Mouse (Mus musculus) midbrain, embryonic 15.5 days (tissue): ENCODE data around the gene Cbx5. TPM values are rescaled to one million over a fixed set of nuclear protein-coding genes. Genes with fewer than 3 reads are reported as not detected.

ENCODE experiments used
- ATAC-seq: fragments of 200-750 bp; cut with Nextera tagmentation; replicated peaks from 2 replicates; pipeline ENCODE4 v1.8.0; 2017; ENCODE audit warnings: moderate TSS enrichment
- H3K27ac ChIP-seq: fragments of 300-500 bp; sonication (generic); 2 replicates; pipeline ENCODE4 v1.5.1; 2015; ENCODE audit warnings: mild to moderate bottlenecking, inconsistent platforms
- H3K27me3 ChIP-seq: fragments of 300-500 bp; sonication (generic); replicated peaks from 2 replicates; pipeline ENCODE4 v1.6.1; 2015; ENCODE audit warnings: inconsistent platforms
- H3K36me3 ChIP-seq: fragments of 300-500 bp; sonication (generic); replicated peaks from 2 replicates; pipeline ENCODE4 v1.6.1; 2015; ENCODE audit warnings: inconsistent platforms
- H3K4me1 ChIP-seq: fragments of 300-500 bp; sonication (generic); 2 replicates; pipeline ENCODE4 v1.6.1; 2015; ENCODE audit warnings: inconsistent platforms
- H3K4me2 ChIP-seq: fragments of 300-500 bp; sonication (generic); 2 replicates; pipeline ENCODE4 v1.6.1; 2015; ENCODE audit warnings: inconsistent platforms, mild to moderate bottlenecking, moderate library complexity
- H3K4me3 ChIP-seq: fragments of 300-500 bp; sonication (generic); 2 replicates; pipeline ENCODE4 v1.5.1; 2015; ENCODE audit warnings: mild to moderate bottlenecking, inconsistent platforms
- H3K9ac ChIP-seq: fragments of 300-500 bp; sonication (generic); 2 replicates; pipeline ENCODE4 v1.6.1; 2015; ENCODE audit warnings: mild to moderate bottlenecking, inconsistent platforms
- H3K9me3 ChIP-seq: fragments of 300-500 bp; sonication (generic); 2 replicates; pipeline ENCODE4 v1.6.1; 2016; ENCODE audit warnings: inconsistent platforms
- WGBS: fragments of 180-500 bp; shearing (Covaris S2); methylation state at CpG from one replicate; pipeline ENCODE4 v1.1.7; 2015; ENCODE audit warnings: mixed read lengths; 5-methylcytosine and 5-hydroxymethylcytosine counted together
- polyA plus RNA-seq: library from polyadenylated mRNA; unstranded; fragments of >200 nt; fragmentation: Nextera tagmentation; extraction: Ambion mirVana; gene quantifications from 2 replicates; pipeline ENCODE4 v1.2.1, GENCODE M21; 2015

The Cbx5 gene
- polyA plus RNA-seq, 1 experiment from 2014 or later = 153 TPM

DNA sequence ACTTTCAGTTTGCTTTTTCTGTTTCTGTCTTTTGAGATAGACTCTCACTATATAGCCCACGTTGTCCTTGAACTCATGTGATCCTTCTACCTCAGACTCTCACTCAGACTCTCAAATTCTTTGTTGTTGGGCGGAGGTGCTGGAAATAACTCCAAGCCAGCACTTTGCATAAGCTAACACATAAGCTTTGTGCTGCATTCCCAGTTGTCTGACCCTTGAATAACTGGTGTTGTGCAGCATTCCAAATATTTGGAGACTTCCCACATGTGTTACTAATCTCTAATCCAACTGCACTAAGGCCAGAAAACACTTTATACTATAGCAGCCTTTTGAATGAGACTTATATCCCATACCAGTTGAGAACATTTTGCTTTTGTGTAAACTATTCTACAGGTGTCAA is 10.7 kb downstream of the Cbx5 start:
- ATAC-seq = no peak
- no peak overlapping the region for H3K27ac ChIP-seq
- no peaks in the 10 kb centered on the region for H3K27me3 ChIP-seq
- H3K36me3 ChIP-seq = no peaks in the 10 kb centered on the region
- no peak overlapping the region for H3K9ac ChIP-seq
- no peak overlapping the region for H3K4me3 ChIP-seq
- no peaks in the 10 kb centered on the region for H3K4me1 ChIP-seq
- no peak overlapping the region for H3K4me2 ChIP-seq
- H3K9me3 ChIP-seq = no peaks in the 10 kb centered on the region
- WGBS = 66% methylated on average over 2 of the region's 2 CpGs

DNA sequence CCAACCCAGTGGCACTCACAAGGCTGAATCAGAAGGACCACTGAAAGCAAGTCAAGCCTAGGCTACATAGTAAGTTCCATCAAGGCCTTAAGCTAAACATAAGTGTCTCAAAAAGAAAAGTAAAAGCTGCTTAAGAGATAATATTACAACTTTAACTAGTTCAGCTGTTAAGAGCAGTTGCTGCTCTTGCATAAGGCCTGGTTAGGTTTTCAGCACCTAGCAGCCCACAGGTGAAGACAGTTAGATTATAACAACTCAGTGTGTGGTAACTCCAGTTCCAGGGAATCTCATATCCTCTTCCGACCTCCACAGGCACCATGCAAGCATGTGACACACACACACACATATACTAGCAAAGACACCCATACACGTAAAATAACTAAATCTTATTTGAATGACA is 12.0 kb downstream of the Cbx5 start:
- Histone ChIP-seq H3K36me3 (no peaks in the 10 kb centered on the region), H3K4me2 (no peak overlapping the region), H3K4me3 (no peak overlapping the region), H3K27ac (no peak overlapping the region), H3K9ac (no peak overlapping the region), H3K4me1 (no peaks in the 10 kb centered on the region), H3K27me3 (no peaks in the 10 kb centered on the region), H3K9me3 (no peaks in the 10 kb centered on the region)
- no peak for ATAC-seq
- WGBS = 93% methylated on average over 2 of the region's 2 CpGs

DNA sequence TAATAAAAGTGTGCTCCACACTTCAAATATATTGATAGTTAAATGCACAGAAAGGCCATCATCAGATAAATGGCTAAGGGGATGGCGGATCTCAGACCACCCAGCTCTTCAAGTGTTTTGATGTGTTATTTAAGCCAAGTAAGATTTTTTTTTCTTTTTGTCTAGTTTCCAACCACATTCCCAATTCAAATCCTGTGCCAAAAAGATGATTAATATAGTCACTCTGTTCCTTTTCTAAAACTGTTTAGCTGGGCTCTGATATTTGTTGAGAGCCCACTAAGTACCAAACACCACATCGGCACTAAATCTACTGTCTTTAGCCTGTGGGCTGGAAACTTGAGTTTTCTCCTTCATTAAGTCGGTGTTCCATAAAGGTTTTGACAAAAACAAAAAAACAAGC is 12.6 kb downstream of the Cbx5 start:
- no peak overlapping the region for H3K4me3 ChIP-seq
- H3K9ac ChIP-seq = no peak overlapping the region
- 79% methylated on average over 3 of the region's 3 CpGs for WGBS
- no peak for ATAC-seq
- no peak overlapping the region for H3K27ac ChIP-seq
- no peaks in the 10 kb centered on the region for H3K36me3 ChIP-seq
- no peak overlapping the region for H3K4me2 ChIP-seq
- H3K27me3 ChIP-seq = no peaks in the 10 kb centered on the region
- no peaks in the 10 kb centered on the region for H3K9me3 ChIP-seq
- H3K4me1 ChIP-seq = no peaks in the 10 kb centered on the region

GRCm38 (mm10) chr15:103224161-103224560 is 15.5 kb downstream of the Cbx5 start:
- no peak for ATAC-seq
- Histone ChIP-seq H3K27ac (no peak overlapping the region), H3K4me3 (no peak overlapping the region), H3K36me3 (no peaks in the 10 kb centered on the region), H3K9me3 (no peaks in the 10 kb centered on the region), H3K9ac (no peak overlapping the region), H3K27me3 (no peaks in the 10 kb centered on the region), H3K4me2 (no peak overlapping the region), H3K4me1 (peaks cover 6% of the 10 kb centered on the region)
- WGBS = 91% methylated on average over 2 of the region's 2 CpGs

DNA sequence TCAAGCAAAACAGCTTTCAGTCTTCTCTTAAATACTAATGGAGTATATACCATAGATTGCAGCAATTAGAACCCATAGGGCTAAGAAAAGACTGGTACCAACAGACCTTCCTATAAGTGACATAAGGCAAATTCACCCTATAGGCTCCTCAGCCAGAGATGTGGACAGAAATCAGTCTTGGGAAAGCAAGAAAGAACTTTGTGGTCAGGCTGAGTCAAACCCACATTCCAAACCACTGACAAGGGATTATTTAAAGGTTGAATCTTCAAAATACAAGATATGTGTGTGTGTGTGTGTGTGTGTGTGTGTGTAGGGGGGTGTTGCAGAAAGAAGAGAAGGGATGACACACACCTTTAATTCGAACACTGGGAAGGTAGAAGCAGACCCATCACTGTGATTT is 18.2 kb downstream of the Cbx5 start:
- Histone ChIP-seq H3K4me3 (no peak overlapping the region), H3K27ac (no peak overlapping the region), H3K36me3 (no peaks in the 10 kb centered on the region), H3K9me3 (no peaks in the 10 kb centered on the region), H3K4me1 (peaks cover 11% of the 10 kb centered on the region), H3K27me3 (no peaks in the 10 kb centered on the region), H3K9ac (no peak overlapping the region), H3K4me2 (no peak overlapping the region)
- WGBS = 100% methylated on average over 1 of the region's 1 CpGs
- no peak for ATAC-seq

DNA sequence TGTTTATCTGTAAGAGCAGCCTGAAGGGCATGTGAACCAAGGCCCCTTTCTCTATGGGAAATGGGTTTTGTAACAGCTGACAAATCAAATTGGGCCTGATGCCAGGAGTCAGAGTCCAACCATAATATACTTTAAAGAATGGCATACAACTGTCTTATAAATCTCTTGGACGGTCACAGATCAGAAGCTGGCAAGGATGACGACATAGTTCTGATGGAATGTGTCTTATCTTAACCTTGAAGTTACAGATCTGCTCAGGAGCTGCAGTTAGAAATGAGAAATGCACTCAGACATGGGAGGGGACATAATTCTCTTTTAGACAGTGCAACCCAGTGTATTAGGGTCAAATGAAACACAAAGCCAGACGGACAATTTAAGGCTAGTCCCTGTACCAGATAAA is 18.8 kb downstream of the Cbx5 start:
- Histone ChIP-seq H3K4me2 (no peak overlapping the region), H3K9me3 (no peaks in the 10 kb centered on the region), H3K27ac (no peak overlapping the region; the same call in 1 of the 2 replicates), H3K4me3 (no peak overlapping the region), H3K4me1 (peaks cover 16% of the 10 kb centered on the region), H3K36me3 (no peaks in the 10 kb centered on the region), H3K27me3 (no peaks in the 10 kb centered on the region), H3K9ac (no peak overlapping the region)
- no peak for ATAC-seq
- 38% methylated on average over 3 of the region's 3 CpGs for WGBS

- ATAC-seq = no peak
- H3K4me2 ChIP-seq = peak overlapping the region; percentile 48
- H3K9me3 ChIP-seq = no peaks in the 10 kb centered on the region
- H3K36me3 ChIP-seq = no peaks in the 10 kb centered on the region; the same call in 1 of the 2 replicates
- peaks cover 48% of the 10 kb centered on the region for H3K4me1 ChIP-seq
- no peaks in the 10 kb centered on the region for H3K27me3 ChIP-seq
- no peak overlapping the region for H3K9ac ChIP-seq
- 19% methylated on average over 2 of the region's 2 CpGs for WGBS
- H3K4me3 ChIP-seq = no peak overlapping the region
- peak overlapping the region; percentile 85 for H3K27ac ChIP-seq
Observed at GRCm38 (mm10) chr15:103216052-103216451, 23.6 kb downstream of the Cbx5 start.

DNA sequence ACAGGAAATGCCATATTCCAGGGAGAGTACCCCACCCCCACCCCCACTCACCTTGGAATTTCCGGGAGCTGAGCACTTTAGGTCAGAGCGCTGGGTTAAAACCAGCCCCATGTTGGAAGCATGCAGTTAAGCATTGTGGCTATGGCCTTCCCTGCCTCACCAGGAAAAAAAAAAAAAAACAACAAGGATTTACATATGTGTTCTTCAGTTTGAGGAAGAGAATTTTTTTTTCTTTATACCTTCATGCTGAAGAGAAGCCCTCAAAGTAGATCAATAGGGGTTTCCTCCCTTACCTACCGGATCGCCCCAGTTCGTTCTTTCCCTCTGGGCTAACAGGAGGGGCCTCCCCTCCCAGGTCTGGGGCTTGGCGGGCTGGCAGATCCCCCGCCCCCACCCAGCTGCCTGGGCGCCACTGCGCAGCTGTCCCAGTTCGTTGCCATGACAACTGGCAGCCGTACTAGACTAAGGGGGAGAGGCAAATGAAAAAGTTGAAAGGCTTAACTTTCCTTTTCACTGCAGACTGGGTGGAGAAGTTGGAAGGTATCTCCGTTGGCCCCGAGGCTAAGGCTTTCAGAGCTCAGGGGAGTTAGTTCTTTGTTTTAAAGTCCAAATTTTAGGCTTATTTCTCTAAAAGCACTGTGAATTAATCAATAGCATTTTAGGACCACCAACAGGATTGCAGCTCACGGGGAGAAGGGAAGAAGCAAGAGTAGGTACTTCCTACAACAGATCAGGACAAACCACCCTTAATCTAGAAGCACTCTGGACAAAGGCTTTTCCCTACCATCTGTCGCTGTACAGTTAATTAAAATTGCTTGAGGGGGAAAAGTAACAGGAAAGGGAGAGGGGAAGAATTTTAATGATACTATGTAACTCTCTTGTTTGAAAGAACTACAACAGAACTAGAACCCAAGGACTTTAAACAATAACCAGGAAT is 24.4 kb downstream of the Cbx5 start:
- H3K4me3 ChIP-seq = peak overlapping the region; percentile 40
- H3K27ac ChIP-seq = peak overlapping the region; percentile 85
- WGBS = 1% methylated on average over 15 of the region's 15 CpGs
- H3K36me3 ChIP-seq = peaks cover 4% of the 10 kb centered on the region; the same call in 1 of the 2 replicates
- peak overlapping the region; percentile 48 for H3K4me2 ChIP-seq
- peak; percentile 95 for ATAC-seq
- peaks cover 43% of the 10 kb centered on the region for H3K4me1 ChIP-seq
- no peaks in the 10 kb centered on the region for H3K9me3 ChIP-seq
- no peaks in the 10 kb centered on the region for H3K27me3 ChIP-seq
- H3K9ac ChIP-seq = peak overlapping the region; percentile 12; the same call in 1 of the 2 replicates

GRCm38 (mm10) chr15:103214149-103214548 is 25.5 kb downstream of the Cbx5 start:
- Histone ChIP-seq H3K9me3 (no peaks in the 10 kb centered on the region), H3K4me1 (peaks cover 43% of the 10 kb centered on the region), H3K9ac (peak overlapping the region; percentile 21; the same call in 1 of the 2 replicates), H3K4me3 (peak overlapping the region; percentile 23), H3K4me2 (peak overlapping the region; percentile 40), H3K27ac (peak overlapping the region; percentile 68), H3K36me3 (peaks cover 4% of the 10 kb centered on the region; the same call in 1 of the 2 replicates), H3K27me3 (no peaks in the 10 kb centered on the region)
- 10% methylated on average over 2 of the region's 2 CpGs for WGBS
- no peak; the same call in 1 of the 2 replicates for ATAC-seq

GRCm38 (mm10) chr15:103205156-103205555 is 34.5 kb downstream of the Cbx5 start:
- Histone ChIP-seq H3K4me2 (no peak overlapping the region), H3K27ac (0 out of 2 replicates have a peak overlapping the region, but pooled peaks have one; percentile 29), H3K9me3 (no peaks in the 10 kb centered on the region), H3K36me3 (peaks cover 21% of the 10 kb centered on the region; the same call in 1 of the 2 replicates), H3K9ac (no peak overlapping the region), H3K27me3 (no peaks in the 10 kb centered on the region), H3K4me1 (no peaks in the 10 kb centered on the region), H3K4me3 (no peak overlapping the region)
- WGBS = 60% methylated on average over 2 of the region's 2 CpGs
- no peak for ATAC-seq

- no peaks in the 10 kb centered on the region for H3K9me3 ChIP-seq
- no peak overlapping the region for H3K9ac ChIP-seq
- 72% methylated on average over 6 of the region's 6 CpGs for WGBS
- no peak overlapping the region for H3K4me2 ChIP-seq
- no peaks in the 10 kb centered on the region for H3K4me1 ChIP-seq
- no peak overlapping the region for H3K4me3 ChIP-seq
- no peaks in the 10 kb centered on the region for H3K27me3 ChIP-seq
- peaks cover 29% of the 10 kb centered on the region for H3K36me3 ChIP-seq
- ATAC-seq = no peak
- H3K27ac ChIP-seq = no peak overlapping the region
Observed at GRCm38 (mm10) chr15:103202088-103202793, 37.4 kb downstream of the Cbx5 start.

- Histone ChIP-seq H3K9me3 (no peaks in the 10 kb centered on the region), H3K9ac (no peak overlapping the region), H3K4me1 (no peaks in the 10 kb centered on the region), H3K4me3 (no peak overlapping the region), H3K36me3 (peaks cover 29% of the 10 kb centered on the region), H3K27me3 (no peaks in the 10 kb centered on the region), H3K27ac (no peak overlapping the region), H3K4me2 (no peak overlapping the region)
- WGBS = 83% methylated on average over 4 of the region's 4 CpGs
- no peak for ATAC-seq
Observed at GRCm38 (mm10) chr15:103197785-103198184, 41.8 kb downstream of the Cbx5 start.
